Mouse (Mus musculus): ENCODE data around the gene Mrc2. TPM values are rescaled to one million over a fixed set of nuclear protein-coding genes. Genes with fewer than 3 reads are reported as not detected.

The Mrc2 gene
- polyA plus RNA-seq, 1 experiment from 2014 or later: 23.9 TPM

DNA sequence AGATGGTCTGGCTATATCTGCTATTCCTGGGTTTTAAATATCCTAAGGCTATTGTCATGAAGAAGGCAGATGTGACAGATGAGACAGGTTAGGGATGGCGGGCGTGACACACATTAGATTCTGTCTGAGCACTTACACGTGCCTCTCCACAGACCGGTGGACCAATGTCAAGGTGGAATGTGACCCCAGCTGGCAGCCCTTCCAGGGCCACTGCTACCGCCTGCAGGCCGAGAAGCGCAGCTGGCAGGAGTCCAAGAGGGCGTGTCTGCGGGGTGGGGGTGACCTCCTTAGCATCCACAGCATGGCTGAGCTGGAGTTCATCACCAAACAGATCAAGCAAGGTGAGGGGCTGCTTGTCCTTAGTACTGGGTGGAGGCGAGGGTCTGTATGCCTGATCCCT, 39.3 kb downstream of the Mrc2 start:
- DNase-seq (ENCODE audit: low spot score) (peak; percentile 52), ATAC-seq (ENCODE audit: low read depth) (no peak)
- Histone ChIP-seq H3K36me3 (ENCODE audit: control insufficient read depth, insufficient read depth, low read length) (peaks cover 45% of the 10 kb centered on the region), H3K4me3 (ENCODE audit: low read depth, low read length) (no peak overlapping the region), H3K4me2 (ENCODE audit: low read depth, low read length) (no peak overlapping the region), H3K9ac (ENCODE audit: low read depth, low read length) (no peak overlapping the region), H3K9me3 (ENCODE audit: control insufficient read depth, low read length) (no peaks in the 10 kb centered on the region), H3K27me3 (replicated peaks; ENCODE audit: control insufficient read depth, insufficient read depth, low read length) (no peaks in the 10 kb centered on the region), H3K4me1 (ENCODE audit: control insufficient read depth, insufficient read depth, low read length) (no peaks in the 10 kb centered on the region), H3K27ac (replicated peaks; ENCODE audit: low read depth, low read length) (no peak overlapping the region)
- WGBS: 35% methylated on average over 10 of the region's 10 CpGs

DNA sequence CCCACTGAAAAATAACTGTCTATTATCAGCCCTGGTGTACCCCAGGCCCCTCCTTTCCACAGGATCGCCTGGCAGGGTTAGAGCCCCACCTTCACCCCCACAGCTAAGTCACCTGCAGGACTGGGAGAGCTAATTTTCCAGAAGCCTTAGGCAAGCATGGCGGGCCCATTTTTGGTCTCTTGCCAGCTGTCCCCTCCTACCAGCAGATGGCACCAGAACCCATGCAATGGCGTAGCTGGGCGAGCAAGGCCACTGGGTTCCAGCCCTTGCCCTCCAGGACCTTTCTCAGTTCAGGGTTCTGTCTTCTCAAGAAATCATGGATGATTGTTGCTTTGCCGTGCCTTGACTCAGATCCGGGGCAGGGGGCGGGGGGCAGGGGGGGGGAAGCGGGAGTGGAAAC, 40.0 kb downstream of the Mrc2 start:
- Histone ChIP-seq H3K4me1 (ENCODE audit: control insufficient read depth, insufficient read depth, low read length) (no peaks in the 10 kb centered on the region), H3K4me3 (ENCODE audit: low read depth, low read length) (no peak overlapping the region), H3K27me3 (replicated peaks; ENCODE audit: control insufficient read depth, insufficient read depth, low read length) (no peaks in the 10 kb centered on the region), H3K27ac (replicated peaks; ENCODE audit: low read depth, low read length) (no peak overlapping the region), H3K36me3 (ENCODE audit: control insufficient read depth, insufficient read depth, low read length) (peaks cover 40% of the 10 kb centered on the region), H3K9ac (ENCODE audit: low read depth, low read length) (no peak overlapping the region), H3K4me2 (ENCODE audit: low read depth, low read length) (no peak overlapping the region), H3K9me3 (ENCODE audit: control insufficient read depth, low read length) (no peaks in the 10 kb centered on the region)
- DNase-seq (ENCODE audit: low spot score) (peak; percentile 52), ATAC-seq (ENCODE audit: low read depth) (no peak)
- 63% methylated on average over 6 of the region's 8 CpGs for WGBS

DNA sequence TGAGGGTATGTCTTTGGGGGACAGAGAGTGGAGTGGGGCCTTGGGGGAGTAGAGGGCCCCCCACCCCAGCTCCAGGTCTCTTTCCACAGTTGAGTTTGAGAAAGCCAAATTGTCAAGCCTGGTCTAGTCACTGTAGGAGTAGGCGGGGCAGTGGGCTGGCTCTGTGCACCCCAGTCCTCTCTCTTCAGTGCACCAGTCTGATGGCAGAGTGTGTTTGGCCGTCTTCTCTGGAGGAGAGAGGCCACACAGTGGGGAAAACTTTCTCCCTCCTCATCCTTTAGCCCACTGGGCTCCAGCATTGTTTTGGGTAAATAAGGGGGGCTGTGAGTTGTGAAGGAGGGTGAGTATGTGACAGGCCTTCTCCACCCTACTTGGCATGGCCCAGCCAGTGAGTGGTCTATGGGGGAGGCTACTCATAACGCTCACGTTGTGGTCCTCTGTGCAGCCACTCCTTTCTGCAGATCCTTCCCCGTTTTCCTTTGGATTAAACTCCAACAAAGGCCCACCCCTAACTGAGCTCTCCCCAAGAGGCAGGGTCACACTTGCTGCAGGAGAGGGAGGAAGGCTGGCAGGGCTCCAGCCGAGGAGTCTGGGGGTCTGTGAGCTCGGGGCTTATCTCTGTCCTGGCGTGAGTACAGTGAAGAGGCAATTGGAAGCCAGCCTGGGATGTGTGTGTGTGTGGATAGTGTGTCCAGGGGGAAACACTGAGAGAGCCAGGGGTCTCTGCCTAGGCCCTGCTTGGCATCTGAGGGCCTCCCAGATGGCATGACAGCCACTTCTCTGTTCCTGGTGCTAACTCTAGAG, 41.6 kb downstream of the Mrc2 start:
- Histone ChIP-seq H3K9me3 (ENCODE audit: control insufficient read depth, low read length) (no peaks in the 10 kb centered on the region), H3K9ac (ENCODE audit: low read depth, low read length) (no peak overlapping the region), H3K27me3 (replicated peaks; ENCODE audit: control insufficient read depth, insufficient read depth, low read length) (no peaks in the 10 kb centered on the region), H3K27ac (replicated peaks; ENCODE audit: low read depth, low read length) (no peak overlapping the region), H3K4me2 (ENCODE audit: low read depth, low read length) (no peak overlapping the region), H3K36me3 (ENCODE audit: control insufficient read depth, insufficient read depth, low read length) (peaks cover 39% of the 10 kb centered on the region), H3K4me3 (ENCODE audit: low read depth, low read length) (no peak overlapping the region), H3K4me1 (ENCODE audit: control insufficient read depth, insufficient read depth, low read length) (no peaks in the 10 kb centered on the region)
- 61% methylated on average over 8 of the region's 8 CpGs for WGBS
- ATAC-seq (ENCODE audit: low read depth): no peak
- no peak for DNase-seq (ENCODE audit: low spot score)

DNA sequence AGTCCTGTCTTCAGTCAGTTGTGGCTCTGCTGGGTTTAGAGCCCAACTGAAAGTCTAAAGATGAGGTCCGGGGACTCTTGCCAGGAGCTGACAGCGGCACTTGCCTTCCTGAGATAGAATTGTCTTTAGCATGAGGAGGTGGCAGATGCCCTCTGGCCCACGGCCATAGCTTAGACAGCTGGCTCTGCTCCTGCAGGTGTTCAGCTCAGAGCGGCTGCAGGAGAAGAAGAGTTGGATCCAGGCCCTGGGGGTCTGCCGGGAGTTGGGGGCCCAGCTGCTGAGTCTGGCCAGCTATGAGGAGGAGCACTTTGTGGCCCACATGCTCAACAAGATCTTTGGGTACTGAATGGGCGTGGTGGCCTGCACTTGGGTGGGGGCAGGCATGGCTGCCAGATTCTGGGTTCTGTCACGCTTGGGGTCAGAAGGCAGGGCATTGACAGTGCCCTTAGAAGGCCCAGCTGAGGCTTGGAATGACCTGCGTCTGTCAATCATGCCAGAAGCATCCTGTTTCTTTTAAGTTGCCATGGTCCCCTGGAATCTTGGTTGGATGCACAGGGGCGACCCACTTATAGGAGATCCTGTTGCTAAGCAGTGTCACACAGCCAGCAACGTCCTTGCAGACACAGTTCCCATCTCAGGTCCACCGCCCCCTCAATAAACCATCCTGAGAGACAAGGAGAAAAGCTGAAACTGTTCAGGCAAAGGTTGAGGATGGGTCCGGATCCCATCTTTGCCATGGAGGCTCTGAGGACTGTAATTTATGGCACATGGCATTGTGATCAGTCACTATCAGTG, 46.4 kb downstream of the Mrc2 start:
- Histone ChIP-seq H3K27me3 (replicated peaks; ENCODE audit: control insufficient read depth, insufficient read depth, low read length) (no peaks in the 10 kb centered on the region), H3K4me1 (ENCODE audit: control insufficient read depth, insufficient read depth, low read length) (no peaks in the 10 kb centered on the region), H3K9me3 (ENCODE audit: control insufficient read depth, low read length) (no peaks in the 10 kb centered on the region), H3K4me2 (ENCODE audit: low read depth, low read length) (no peak overlapping the region), H3K4me3 (ENCODE audit: low read depth, low read length) (no peak overlapping the region), H3K27ac (replicated peaks; ENCODE audit: low read depth, low read length) (no peak overlapping the region), H3K9ac (ENCODE audit: low read depth, low read length) (no peak overlapping the region), H3K36me3 (ENCODE audit: control insufficient read depth, insufficient read depth, low read length) (peaks cover 80% of the 10 kb centered on the region)
- 76% methylated on average over 12 of the region's 12 CpGs for WGBS
- DNase-seq (ENCODE audit: low spot score) (no peak), ATAC-seq (ENCODE audit: low read depth) (no peak)

DNA sequence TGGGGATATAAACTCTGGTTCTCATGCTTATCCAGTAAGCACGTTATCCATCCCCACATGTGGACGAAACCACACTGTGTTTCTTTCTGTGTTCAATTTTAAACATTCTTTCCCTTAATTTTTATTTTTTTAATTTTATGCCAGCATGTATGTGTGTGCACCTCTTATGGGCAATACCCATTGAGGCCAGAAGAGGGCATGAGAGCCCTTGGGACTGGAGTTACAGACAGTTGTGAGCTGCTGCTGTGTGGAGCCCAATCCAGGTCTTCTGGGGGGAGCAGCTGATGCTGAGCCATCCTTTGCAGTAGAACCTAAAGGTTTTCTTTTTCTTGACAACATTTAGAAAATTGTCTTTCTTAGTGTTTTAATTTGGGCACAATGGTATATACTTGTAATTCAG, 52.8 kb downstream of the Mrc2 start:
- no peak for DNase-seq (ENCODE audit: low spot score)
- no peak overlapping the region for H3K27ac ChIP-seq (replicated peaks; ENCODE audit: low read depth, low read length)
- H3K4me3 ChIP-seq (ENCODE audit: low read depth, low read length): no peak overlapping the region
- no peak overlapping the region for H3K4me2 ChIP-seq (ENCODE audit: low read depth, low read length)
- H3K36me3 ChIP-seq (ENCODE audit: control insufficient read depth, insufficient read depth, low read length): peaks cover 93% of the 10 kb centered on the region
- no peaks in the 10 kb centered on the region for H3K27me3 ChIP-seq (replicated peaks; ENCODE audit: control insufficient read depth, insufficient read depth, low read length)
- H3K9me3 ChIP-seq (ENCODE audit: control insufficient read depth, low read length): no peaks in the 10 kb centered on the region
- no peak overlapping the region for H3K9ac ChIP-seq (ENCODE audit: low read depth, low read length)
- no peaks in the 10 kb centered on the region for H3K4me1 ChIP-seq (ENCODE audit: control insufficient read depth, insufficient read depth, low read length)
- no peak for ATAC-seq (ENCODE audit: low read depth)
- WGBS: 69% methylated on average over 2 of the region's 2 CpGs

DNA sequence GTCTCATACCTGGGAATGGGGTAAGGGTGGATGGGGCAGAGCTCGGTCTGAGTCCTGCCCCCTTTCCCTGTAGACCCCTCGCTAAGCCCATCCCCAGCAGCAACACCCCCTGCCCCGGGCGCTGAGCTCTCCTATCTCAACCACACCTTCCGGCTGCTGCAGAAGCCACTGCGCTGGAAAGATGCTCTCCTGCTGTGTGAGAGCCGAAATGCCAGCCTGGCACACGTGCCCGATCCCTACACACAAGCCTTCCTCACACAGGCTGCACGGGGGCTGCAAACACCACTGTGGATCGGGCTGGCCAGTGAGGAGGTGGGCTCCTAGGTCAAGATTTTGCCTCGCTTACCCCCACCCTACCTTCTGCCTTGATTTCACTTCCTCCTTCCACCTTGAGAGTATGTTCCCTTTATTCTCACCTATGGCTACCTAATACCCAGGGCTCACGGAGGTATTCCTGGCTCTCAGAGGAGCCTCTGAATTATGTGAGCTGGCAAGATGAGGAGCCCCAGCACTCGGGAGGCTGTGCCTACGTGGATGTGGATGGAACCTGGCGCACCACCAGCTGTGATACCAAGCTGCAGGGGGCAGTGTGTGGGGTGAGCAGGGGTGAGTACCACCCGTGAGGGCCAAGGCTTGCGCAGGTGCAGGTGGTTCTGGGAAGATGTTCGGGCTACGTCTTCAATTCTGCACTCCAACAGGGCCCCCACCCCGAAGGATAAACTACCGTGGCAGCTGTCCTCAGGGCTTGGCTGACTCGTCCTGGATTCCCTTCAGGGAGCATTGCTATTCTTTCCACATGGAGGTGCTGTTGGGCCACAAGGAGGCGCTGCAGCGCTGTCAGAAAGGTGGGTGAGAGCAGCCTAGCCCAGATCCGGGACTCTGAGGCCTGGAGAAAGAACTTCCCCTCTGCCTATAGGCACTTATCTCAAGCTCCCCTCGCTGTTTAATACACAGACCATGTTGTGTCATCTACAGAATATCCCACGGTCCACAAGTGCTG, 55.0 kb downstream of the Mrc2 start:
- H3K9me3 ChIP-seq (ENCODE audit: control insufficient read depth, low read length): no peaks in the 10 kb centered on the region
- H3K36me3 ChIP-seq (ENCODE audit: control insufficient read depth, insufficient read depth, low read length): peaks cover 72% of the 10 kb centered on the region
- WGBS: 66% methylated on average over 28 of the region's 28 CpGs
- no peak overlapping the region for H3K27ac ChIP-seq (replicated peaks; ENCODE audit: low read depth, low read length)
- H3K4me2 ChIP-seq (ENCODE audit: low read depth, low read length): no peak overlapping the region
- DNase-seq (ENCODE audit: low spot score) (peak; percentile 84), ATAC-seq (ENCODE audit: low read depth) (peak; percentile 78)
- H3K27me3 ChIP-seq (replicated peaks; ENCODE audit: control insufficient read depth, insufficient read depth, low read length): no peaks in the 10 kb centered on the region
- no peak overlapping the region for H3K4me3 ChIP-seq (ENCODE audit: low read depth, low read length)
- peaks cover 10% of the 10 kb centered on the region for H3K4me1 ChIP-seq (ENCODE audit: control insufficient read depth, insufficient read depth, low read length)
- no peak overlapping the region for H3K9ac ChIP-seq (ENCODE audit: low read depth, low read length)

DNA sequence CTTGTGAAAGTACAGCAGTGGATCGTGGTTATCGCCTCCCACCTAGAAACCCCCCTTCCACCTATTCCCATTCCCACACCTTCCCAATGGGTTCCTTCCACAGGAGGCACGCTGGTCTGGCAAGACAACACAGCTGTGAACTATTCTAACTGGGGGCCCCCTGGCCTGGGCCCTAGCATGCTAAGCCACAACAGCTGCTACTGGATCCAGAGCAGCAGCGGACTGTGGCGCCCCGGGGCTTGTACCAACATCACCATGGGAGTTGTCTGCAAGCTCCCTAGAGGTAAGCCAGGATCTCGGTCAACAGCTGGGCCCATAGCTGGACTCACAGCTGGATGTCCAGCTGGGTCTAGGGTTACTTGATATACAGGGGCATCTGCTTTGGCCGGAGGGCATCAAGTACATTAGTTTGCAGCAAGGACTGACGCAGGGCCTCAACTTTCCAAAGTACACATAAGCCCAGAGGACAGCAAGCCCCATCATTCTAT, 56.1 kb downstream of the Mrc2 start:
- no peak overlapping the region for H3K4me3 ChIP-seq (ENCODE audit: low read depth, low read length)
- H3K9ac ChIP-seq (ENCODE audit: low read depth, low read length): no peak overlapping the region
- no peaks in the 10 kb centered on the region for H3K27me3 ChIP-seq (replicated peaks; ENCODE audit: control insufficient read depth, insufficient read depth, low read length)
- no peak overlapping the region for H3K4me2 ChIP-seq (ENCODE audit: low read depth, low read length)
- no peak for DNase-seq (ENCODE audit: low spot score)
- H3K36me3 ChIP-seq (ENCODE audit: control insufficient read depth, insufficient read depth, low read length): peaks cover 62% of the 10 kb centered on the region
- no peak for ATAC-seq (ENCODE audit: low read depth)
- H3K27ac ChIP-seq (replicated peaks; ENCODE audit: low read depth, low read length): no peak overlapping the region
- H3K9me3 ChIP-seq (ENCODE audit: control insufficient read depth, low read length): no peaks in the 10 kb centered on the region
- H3K4me1 ChIP-seq (ENCODE audit: control insufficient read depth, insufficient read depth, low read length): peaks cover 20% of the 10 kb centered on the region
- 83% methylated on average over 9 of the region's 9 CpGs for WGBS

DNA sequence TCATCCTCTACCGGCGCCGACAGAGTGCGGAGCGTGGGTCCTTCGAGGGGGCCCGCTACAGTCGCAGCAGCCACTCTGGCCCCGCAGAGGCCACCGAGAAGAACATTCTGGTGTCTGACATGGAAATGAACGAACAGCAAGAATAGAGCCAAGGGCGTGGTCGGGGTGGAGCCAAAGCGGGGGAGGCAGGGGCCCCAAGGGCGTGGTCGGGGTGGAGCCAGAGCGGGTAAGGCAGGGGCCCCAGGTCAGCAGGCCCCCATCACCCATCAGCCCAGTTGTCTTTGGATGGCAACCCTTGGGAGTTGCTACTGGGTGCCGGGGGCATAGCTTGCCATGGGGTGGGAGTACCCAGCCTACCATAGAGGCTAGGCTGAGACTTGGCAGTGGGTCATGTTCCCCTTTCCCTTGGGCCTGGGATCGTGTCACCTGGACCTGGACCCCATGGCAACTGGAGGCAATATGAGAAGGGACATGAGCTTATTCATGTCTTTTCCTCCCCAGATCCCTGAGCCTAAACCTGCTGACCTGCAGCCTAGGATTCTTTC, 57.4 kb downstream of the Mrc2 start:
- ATAC-seq (ENCODE audit: low read depth) (no peak), DNase-seq (ENCODE audit: low spot score) (no peak)
- no peaks in the 10 kb centered on the region for H3K9me3 ChIP-seq (ENCODE audit: control insufficient read depth, low read length)
- H3K4me2 ChIP-seq (ENCODE audit: low read depth, low read length): no peak overlapping the region
- H3K36me3 ChIP-seq (ENCODE audit: control insufficient read depth, insufficient read depth, low read length): peaks cover 55% of the 10 kb centered on the region
- no peak overlapping the region for H3K9ac ChIP-seq (ENCODE audit: low read depth, low read length)
- H3K27ac ChIP-seq (replicated peaks; ENCODE audit: low read depth, low read length): no peak overlapping the region
- peaks cover 21% of the 10 kb centered on the region for H3K4me1 ChIP-seq (ENCODE audit: control insufficient read depth, insufficient read depth, low read length)
- no peak overlapping the region for H3K4me3 ChIP-seq (ENCODE audit: low read depth, low read length)
- H3K27me3 ChIP-seq (replicated peaks; ENCODE audit: control insufficient read depth, insufficient read depth, low read length): no peaks in the 10 kb centered on the region
- 92% methylated on average over 19 of the region's 19 CpGs for WGBS
